Mouse (Mus musculus): Measurements from ENCODE around the gene Lsp1.

DNA sequence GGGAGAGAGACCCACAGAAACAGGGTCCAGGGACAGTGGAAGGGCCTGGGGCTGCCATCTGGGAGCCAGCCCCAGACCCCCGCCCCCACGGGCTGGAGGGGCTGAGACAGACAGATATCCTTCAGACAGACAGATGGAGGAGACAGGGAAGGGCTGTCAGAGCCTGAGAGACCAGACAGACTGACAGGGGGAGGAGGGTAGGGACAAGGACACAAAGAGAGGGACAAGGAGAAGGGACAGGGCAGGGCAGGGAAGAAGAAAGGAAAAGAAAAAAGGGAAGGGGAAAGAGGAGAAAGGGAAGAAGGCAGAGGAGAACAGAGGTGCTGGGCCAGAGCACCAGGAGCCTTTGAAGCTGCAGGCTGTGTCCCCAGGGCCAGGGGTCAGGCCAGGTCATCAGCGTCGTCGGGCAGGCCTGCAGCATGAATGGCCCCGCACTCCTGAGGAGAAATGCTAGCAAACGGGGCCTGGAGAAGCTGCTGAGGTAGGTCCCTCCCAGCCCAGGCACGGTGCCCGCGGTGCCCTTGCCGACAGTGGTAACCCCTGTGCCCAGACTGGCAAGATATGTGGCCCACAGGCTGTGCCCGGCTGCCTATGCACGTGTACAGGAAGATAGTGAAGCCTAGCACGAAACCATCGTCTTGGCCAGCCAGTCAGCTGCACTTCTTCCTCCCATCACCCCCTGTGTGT, 11.4 kb downstream of the Lsp1 start:
- TF ChIP-seq REST (IDR thresholded peaks at IDR 0.05; ENCODE audit: insufficient read depth, insufficient read length): no peak
- TF ChIP-seq POLR2AphosphoS2 (IDR thresholded peaks at IDR 0.05; ENCODE audit: insufficient read length, low read depth): peak; percentile 85
- TF ChIP-seq POLR2A (IDR thresholded peaks at IDR 0.05; ENCODE audit: insufficient read length, low read depth): peak; percentile 84
- TF ChIP-seq E2F4 (IDR thresholded peaks at IDR 0.05; ENCODE audit: insufficient read depth): no peak
- TF ChIP-seq MAX (IDR thresholded peaks at IDR 0.05; ENCODE audit: low read depth): no peak
- no peak for TF ChIP-seq USF1 (IDR thresholded peaks at IDR 0.05; ENCODE audit: low read depth)
- no peak for TF ChIP-seq CEBPB (IDR thresholded peaks at IDR 0.05; ENCODE audit: insufficient read depth, poor library complexity, severe bottlenecking)
- no peak for TF ChIP-seq TCF3 (IDR thresholded peaks at IDR 0.05; ENCODE audit: insufficient read length, low read depth)
- TF ChIP-seq SRF (IDR thresholded peaks at IDR 0.05; ENCODE audit: control insufficient read depth, insufficient read length, low read depth): no peak

Measured in myocyte (in vitro differentiated cells).